Mouse (Mus musculus): Measurements from ENCODE around the gene Btbd9. TPM values are rescaled to one million over a fixed set of nuclear protein-coding genes. Genes with fewer than 3 reads are reported as not detected.

The Btbd9 gene
- polyA plus RNA-seq, 1 experiment from 2014 or later: 139 TPM

DNA sequence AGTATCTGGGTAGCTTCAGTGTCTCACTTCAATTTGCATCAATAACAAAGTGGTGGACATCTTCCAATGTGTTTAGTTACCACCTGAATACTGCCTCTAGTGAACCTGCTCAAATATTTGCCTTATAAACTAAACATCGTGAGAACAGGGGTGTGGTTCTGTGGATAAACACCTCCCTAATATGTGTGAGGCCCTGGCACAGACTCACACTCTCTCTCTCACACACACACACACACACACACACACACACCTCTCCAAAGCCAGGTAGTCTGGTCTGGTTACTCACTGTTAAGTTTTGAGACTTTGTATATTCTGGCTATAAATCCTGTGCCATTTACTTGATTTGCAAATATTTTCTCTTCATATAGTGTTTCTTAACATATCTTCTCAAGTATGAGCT is 154.0 kb downstream of the Btbd9 start:
- H3K4me3 ChIP-seq: no peak overlapping the region
- no peak overlapping the region for H3K27ac ChIP-seq (replicated peaks)
- H3K4me1 ChIP-seq (replicated peaks): peaks cover 3% of the 10 kb centered on the region; the same call in 1 of the 2 replicates
- no peaks in the 10 kb centered on the region for H3K36me3 ChIP-seq
- no peaks in the 10 kb centered on the region for H3K9me3 ChIP-seq
- WGBS: 82% methylated on average over 1 of the region's 1 CpGs
- H3K27me3 ChIP-seq: no peaks in the 10 kb centered on the region
- no peak for ATAC-seq (ENCODE audit: low FRiP score, low read depth)
- H3K9ac ChIP-seq: no peak overlapping the region
- no peak overlapping the region for H3K4me2 ChIP-seq

DNA sequence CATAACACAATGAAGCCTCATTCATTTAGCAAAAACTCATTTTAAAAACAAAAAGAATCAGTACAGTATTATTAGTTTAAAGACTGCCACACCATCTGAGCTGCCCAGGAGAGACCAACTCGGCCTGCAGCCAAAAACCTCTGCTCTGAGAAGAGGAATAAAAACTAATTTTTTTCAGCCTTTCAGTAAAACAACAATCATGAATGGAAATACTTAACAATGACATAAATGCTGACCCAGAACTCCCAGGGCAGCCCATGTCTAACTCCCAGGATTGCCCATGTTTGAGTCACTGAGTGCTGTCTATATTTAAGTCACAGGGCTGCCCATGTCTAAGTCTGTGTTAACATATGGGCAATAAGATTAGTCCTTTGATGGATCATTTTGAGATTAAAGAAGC is 155.0 kb downstream of the Btbd9 start:
- peaks cover 3% of the 10 kb centered on the region; the same call in 1 of the 2 replicates for H3K4me1 ChIP-seq (replicated peaks)
- H3K4me2 ChIP-seq: no peak overlapping the region
- 72% methylated on average over 1 of the region's 1 CpGs for WGBS
- no peaks in the 10 kb centered on the region for H3K27me3 ChIP-seq
- H3K9ac ChIP-seq: no peak overlapping the region
- no peak overlapping the region for H3K4me3 ChIP-seq
- no peak for ATAC-seq (ENCODE audit: low FRiP score, low read depth)
- H3K9me3 ChIP-seq: no peaks in the 10 kb centered on the region
- H3K36me3 ChIP-seq: no peaks in the 10 kb centered on the region
- H3K27ac ChIP-seq (replicated peaks): no peak overlapping the region

GRCm38 (mm10) chr17:30419494-30419893 is 156.8 kb downstream of the Btbd9 start:
- Histone ChIP-seq H3K36me3 (no peaks in the 10 kb centered on the region), H3K4me1 (replicated peaks) (peaks cover 3% of the 10 kb centered on the region; the same call in 1 of the 2 replicates), H3K9ac (no peak overlapping the region), H3K9me3 (no peaks in the 10 kb centered on the region), H3K4me2 (no peak overlapping the region), H3K4me3 (no peak overlapping the region), H3K27ac (replicated peaks) (peak overlapping the region; percentile 2; the same call in 1 of the 2 replicates), H3K27me3 (no peaks in the 10 kb centered on the region)
- ATAC-seq (ENCODE audit: low FRiP score, low read depth): no peak
- WGBS: 63% methylated on average over 7 of the region's 7 CpGs

DNA sequence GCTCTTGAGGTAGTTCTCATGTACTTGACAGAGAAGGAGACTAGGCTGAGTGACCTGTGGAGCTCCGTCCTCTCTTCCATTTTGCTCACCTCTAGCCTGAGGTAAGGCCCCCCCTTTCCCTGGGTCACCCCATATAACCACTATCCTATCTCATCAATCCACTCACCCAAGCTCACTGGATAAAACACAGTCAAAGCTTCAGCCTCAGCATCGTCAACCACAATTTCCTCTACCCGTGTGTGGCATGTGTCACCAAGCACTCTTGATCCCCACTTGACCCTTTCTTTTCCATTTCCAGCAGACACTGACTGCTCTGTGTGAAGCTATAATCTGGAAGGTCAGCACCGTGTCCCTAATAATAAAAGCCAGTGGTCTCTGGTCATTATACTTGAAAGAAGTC is 157.8 kb downstream of the Btbd9 start:
- WGBS: 72% methylated on average over 4 of the region's 4 CpGs
- no peak for ATAC-seq (ENCODE audit: low FRiP score, low read depth)
- Histone ChIP-seq H3K27me3 (no peaks in the 10 kb centered on the region), H3K9ac (no peak overlapping the region), H3K4me2 (no peak overlapping the region), H3K27ac (replicated peaks) (no peak overlapping the region), H3K9me3 (no peaks in the 10 kb centered on the region), H3K4me3 (no peak overlapping the region), H3K36me3 (no peaks in the 10 kb centered on the region), H3K4me1 (replicated peaks) (peaks cover 3% of the 10 kb centered on the region; the same call in 1 of the 2 replicates)

DNA sequence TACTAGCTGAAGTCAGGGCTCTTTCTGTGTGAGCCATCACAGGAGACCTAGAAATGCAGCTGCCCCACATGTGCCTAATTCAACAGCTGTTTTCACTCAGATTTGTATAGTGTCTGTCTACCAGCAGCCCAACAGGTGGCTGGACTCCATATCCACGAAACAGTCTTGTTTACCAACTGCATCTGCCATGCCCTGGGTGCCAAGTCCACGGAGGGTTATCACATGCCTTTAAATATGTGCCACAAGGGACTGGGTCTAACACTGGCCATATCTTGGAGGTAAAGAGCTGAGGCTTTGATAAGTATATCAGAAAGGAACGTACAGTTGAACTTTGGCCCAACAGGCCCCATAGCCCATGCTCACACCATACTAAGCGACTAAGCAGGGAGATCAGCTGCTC is 159.2 kb downstream of the Btbd9 start:
- H3K9me3 ChIP-seq: no peaks in the 10 kb centered on the region
- H3K27ac ChIP-seq (replicated peaks): no peak overlapping the region
- no peak overlapping the region for H3K4me3 ChIP-seq
- H3K9ac ChIP-seq: no peak overlapping the region
- ATAC-seq (ENCODE audit: low FRiP score, low read depth): no peak
- H3K4me2 ChIP-seq: no peak overlapping the region
- H3K27me3 ChIP-seq: no peaks in the 10 kb centered on the region
- H3K36me3 ChIP-seq: no peaks in the 10 kb centered on the region
- peaks cover 3% of the 10 kb centered on the region; the same call in 1 of the 2 replicates for H3K4me1 ChIP-seq (replicated peaks)
- 87% methylated on average over 4 of the region's 4 CpGs for WGBS

GRCm38 (mm10) chr17:30415693-30416092 is 160.6 kb downstream of the Btbd9 start:
- ATAC-seq (ENCODE audit: low FRiP score, low read depth): no peak
- WGBS: 89% methylated on average over 3 of the region's 3 CpGs
- Histone ChIP-seq H3K9ac (no peak overlapping the region), H3K9me3 (no peaks in the 10 kb centered on the region), H3K4me2 (no peak overlapping the region), H3K27ac (replicated peaks) (no peak overlapping the region), H3K36me3 (no peaks in the 10 kb centered on the region), H3K27me3 (no peaks in the 10 kb centered on the region), H3K4me1 (replicated peaks) (peaks cover 3% of the 10 kb centered on the region; the same call in 1 of the 2 replicates), H3K4me3 (no peak overlapping the region)

DNA sequence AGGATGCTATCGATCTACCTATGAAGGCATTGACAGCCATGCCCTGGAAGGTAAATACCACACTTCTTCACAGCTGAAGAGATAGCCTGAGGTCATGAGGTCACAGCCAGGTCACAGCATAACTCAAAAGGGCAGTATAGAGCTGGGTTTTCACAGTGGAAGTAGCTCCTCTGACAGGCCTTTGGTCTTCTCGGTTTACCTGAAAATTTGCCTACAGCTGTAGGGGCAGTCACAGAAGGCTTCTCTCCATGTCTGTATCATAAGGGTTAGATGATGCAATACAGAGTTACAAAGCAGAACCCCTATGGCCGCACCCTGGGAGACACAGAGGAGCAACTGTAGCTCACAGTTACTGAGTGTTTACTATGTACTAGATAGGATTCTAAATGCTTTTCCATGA is 163.3 kb downstream of the Btbd9 start:
- WGBS: 91% methylated on average over 3 of the region's 3 CpGs
- H3K9ac ChIP-seq: no peak overlapping the region
- H3K27me3 ChIP-seq: no peaks in the 10 kb centered on the region
- ATAC-seq (ENCODE audit: low FRiP score, low read depth): no peak
- no peak overlapping the region for H3K4me3 ChIP-seq
- no peak overlapping the region for H3K4me2 ChIP-seq
- H3K9me3 ChIP-seq: no peaks in the 10 kb centered on the region
- H3K4me1 ChIP-seq (replicated peaks): peaks cover 3% of the 10 kb centered on the region; the same call in 1 of the 2 replicates
- no peaks in the 10 kb centered on the region for H3K36me3 ChIP-seq
- no peak overlapping the region for H3K27ac ChIP-seq (replicated peaks)

GRCm38 (mm10) chr17:30406002-30406401 is 170.3 kb downstream of the Btbd9 start:
- peaks cover 3% of the 10 kb centered on the region; the same call in 1 of the 2 replicates for H3K4me1 ChIP-seq (replicated peaks)
- H3K4me3 ChIP-seq: no peak overlapping the region
- H3K36me3 ChIP-seq: no peaks in the 10 kb centered on the region
- H3K9ac ChIP-seq: no peak overlapping the region
- no peak overlapping the region for H3K27ac ChIP-seq (replicated peaks)
- ATAC-seq (ENCODE audit: low FRiP score, low read depth): no peak
- no peaks in the 10 kb centered on the region for H3K9me3 ChIP-seq
- no peaks in the 10 kb centered on the region for H3K27me3 ChIP-seq
- no peak overlapping the region for H3K4me2 ChIP-seq
- WGBS: 93% methylated on average over 7 of the region's 7 CpGs

DNA sequence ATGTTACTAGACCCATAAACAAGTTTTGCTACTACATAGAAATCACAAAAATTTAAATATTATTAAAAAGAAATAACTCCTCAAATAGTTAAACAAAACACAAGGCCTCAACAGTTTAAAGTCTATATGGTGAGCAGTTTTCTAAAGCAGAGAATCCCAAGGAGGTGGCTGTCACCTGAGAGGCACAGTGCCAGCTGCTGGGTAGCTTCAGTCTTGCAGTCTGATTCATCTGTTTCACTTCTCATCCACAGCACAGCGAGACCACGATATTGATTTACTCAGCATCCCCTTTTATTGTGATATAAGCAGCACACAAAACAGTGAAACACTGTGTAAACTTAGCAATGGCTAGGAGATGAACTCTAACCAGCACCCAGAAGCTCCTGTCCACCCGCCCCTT is 173.4 kb downstream of the Btbd9 start:
- 77% methylated on average over 3 of the region's 3 CpGs for WGBS
- H3K4me3 ChIP-seq: no peak overlapping the region
- no peak overlapping the region for H3K4me2 ChIP-seq
- H3K4me1 ChIP-seq (replicated peaks): no peaks in the 10 kb centered on the region
- H3K36me3 ChIP-seq: no peaks in the 10 kb centered on the region
- no peaks in the 10 kb centered on the region for H3K27me3 ChIP-seq
- H3K27ac ChIP-seq (replicated peaks): no peak overlapping the region
- no peaks in the 10 kb centered on the region for H3K9me3 ChIP-seq
- H3K9ac ChIP-seq: no peak overlapping the region
- ATAC-seq (ENCODE audit: low FRiP score, low read depth): no peak

- WGBS: 77% methylated on average over 4 of the region's 4 CpGs
- no peak overlapping the region for H3K4me3 ChIP-seq
- H3K4me1 ChIP-seq (replicated peaks): 0 out of 2 replicates have a peak, but pooled peaks cover 4% of the 10 kb centered on the region
- H3K36me3 ChIP-seq: no peaks in the 10 kb centered on the region
- no peaks in the 10 kb centered on the region for H3K9me3 ChIP-seq
- no peak overlapping the region for H3K4me2 ChIP-seq
- ATAC-seq (ENCODE audit: low FRiP score, low read depth): no peak
- H3K9ac ChIP-seq: no peak overlapping the region
- no peak overlapping the region for H3K27ac ChIP-seq (replicated peaks)
- no peaks in the 10 kb centered on the region for H3K27me3 ChIP-seq
Observed at GRCm38 (mm10) chr17:30395261-30395660, 181.0 kb downstream of the Btbd9 start.

DNA sequence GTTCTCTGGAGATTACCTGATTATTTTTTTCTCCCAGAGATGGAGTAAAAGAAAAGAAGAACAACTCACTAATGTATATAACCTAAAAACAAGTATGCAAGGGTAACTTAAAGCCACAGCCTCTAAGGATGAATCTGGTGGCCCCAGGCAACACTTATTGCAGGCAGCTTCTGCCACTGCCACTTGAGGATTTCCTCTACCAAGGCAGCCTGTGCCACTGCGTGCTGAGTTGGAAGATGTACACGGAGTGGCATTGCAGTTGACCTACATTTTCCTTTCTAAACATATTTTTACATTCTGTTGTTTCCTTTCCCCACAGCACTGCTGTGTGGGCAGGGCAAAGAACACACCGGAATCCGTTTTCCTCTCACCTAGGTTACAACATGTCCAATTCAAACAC is 184.3 kb downstream of the Btbd9 start:
- Histone ChIP-seq H3K27me3 (no peaks in the 10 kb centered on the region), H3K4me2 (no peak overlapping the region), H3K4me1 (replicated peaks) (peaks cover 18% of the 10 kb centered on the region), H3K36me3 (no peaks in the 10 kb centered on the region), H3K9ac (no peak overlapping the region), H3K4me3 (no peak overlapping the region), H3K9me3 (no peaks in the 10 kb centered on the region), H3K27ac (replicated peaks) (no peak overlapping the region)
- 77% methylated on average over 4 of the region's 4 CpGs for WGBS
- ATAC-seq (ENCODE audit: low FRiP score, low read depth): no peak

- H3K27me3 ChIP-seq: no peaks in the 10 kb centered on the region
- no peak for ATAC-seq (ENCODE audit: low FRiP score, low read depth)
- H3K36me3 ChIP-seq: no peaks in the 10 kb centered on the region
- no peaks in the 10 kb centered on the region for H3K9me3 ChIP-seq
- H3K4me3 ChIP-seq: no peak overlapping the region
- WGBS: 92% methylated on average over 1 of the region's 1 CpGs
- H3K4me1 ChIP-seq (replicated peaks): peaks cover 18% of the 10 kb centered on the region
- H3K27ac ChIP-seq (replicated peaks): no peak overlapping the region
- H3K9ac ChIP-seq: no peak overlapping the region
- H3K4me2 ChIP-seq: no peak overlapping the region
Observed at GRCm38 (mm10) chr17:30391220-30391619, 185.1 kb downstream of the Btbd9 start.

GRCm38 (mm10) chr17:30389686-30390085 is 186.6 kb downstream of the Btbd9 start:
- H3K27me3 ChIP-seq: no peaks in the 10 kb centered on the region
- no peaks in the 10 kb centered on the region for H3K9me3 ChIP-seq
- H3K4me2 ChIP-seq: no peak overlapping the region
- H3K36me3 ChIP-seq: no peaks in the 10 kb centered on the region
- peaks cover 18% of the 10 kb centered on the region for H3K4me1 ChIP-seq (replicated peaks)
- H3K4me3 ChIP-seq: no peak overlapping the region
- ATAC-seq (ENCODE audit: low FRiP score, low read depth): no peak
- H3K27ac ChIP-seq (replicated peaks): no peak overlapping the region
- H3K9ac ChIP-seq: no peak overlapping the region

Data from hindbrain, embryonic 15.5 days (tissue).